Mouse (Mus musculus): Measurements from ENCODE around the gene Stk40.
A peak's percentile ranks its signal among the peaks of the same experiment; 100 is the strongest.

DNA sequence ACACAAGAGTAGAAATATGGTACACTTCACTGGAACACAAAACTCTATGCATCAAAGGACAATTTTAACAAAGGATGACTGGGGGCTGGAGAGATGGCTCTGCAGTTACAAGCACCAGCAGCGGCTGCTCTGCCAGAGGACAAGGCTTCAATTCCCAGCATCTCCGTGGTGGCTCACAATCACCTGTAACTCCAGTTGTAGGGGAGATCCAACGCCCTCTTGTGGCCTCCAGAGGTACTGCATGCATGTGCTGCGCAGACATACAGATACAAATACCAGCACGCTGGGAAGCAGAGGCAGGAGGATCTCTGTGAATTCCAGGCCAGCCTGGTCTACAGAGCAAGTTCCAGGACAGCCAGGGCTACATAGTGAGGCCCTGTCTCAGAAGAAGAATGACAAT lies 52.9 kb downstream of the Stk40 start:
- peak; percentile 55; the same call in 1 of the 2 replicates for TF ChIP-seq CTCF (IDR thresholded peaks at IDR 0.05; ENCODE audit: insufficient read depth, low read depth, low read length)
- no peak for TF ChIP-seq POLR2A (IDR thresholded peaks at IDR 0.05; ENCODE audit: insufficient read depth, low read depth, low read length)

Measured in olfactory bulb, adult 2 months (tissue).